Mouse (Mus musculus) midbrain, embryonic 14.5 days (tissue): Measurements from ENCODE around the gene Gpr152. TPM values are rescaled to one million over a fixed set of nuclear protein-coding genes. Genes with fewer than 3 reads are reported as not detected.

Experiments used
- ATAC-seq: fragments of 200-750 bp; cut with Nextera tagmentation; 2 replicates; pipeline ENCODE4 v1.8.0; 2017; ENCODE audit warnings: moderate number of reproducible peaks, moderate library complexity; ENCODE audit not compliant: low FRiP score, low TSS enrichment
- DNase-seq: peaks from one replicate; pipeline ENCODE4 v3.0.0-alpha.2; 2015
- H3K27ac ChIP-seq: fragments of 300-500 bp; sonication (generic); replicated peaks from 2 replicates; pipeline ENCODE4 v1.5.1; 2014; ENCODE audit warnings: mild to moderate bottlenecking, low read depth, low read length, moderate library complexity
- H3K27me3 ChIP-seq: fragments of 300-500 bp; sonication (generic); 2 replicates; pipeline ENCODE4 v1.6.1; 2014; ENCODE audit warnings: low read length, control low read depth, mixed read lengths; ENCODE audit not compliant: control insufficient read depth, insufficient read depth
- H3K36me3 ChIP-seq: fragments of 300-500 bp; sonication (generic); 2 replicates; pipeline ENCODE4 v1.6.1; 2014; ENCODE audit warnings: low read length, control low read depth; ENCODE audit not compliant: control insufficient read depth, insufficient read depth
- H3K4me1 ChIP-seq: fragments of 300-500 bp; sonication (generic); 2 replicates; pipeline ENCODE4 v1.6.1; 2014; ENCODE audit warnings: mild to moderate bottlenecking, antibody characterized with exemption, low read length, control low read depth; ENCODE audit not compliant: control insufficient read depth, insufficient read depth
- H3K4me2 ChIP-seq: fragments of 300-500 bp; sonication (generic); 2 replicates; pipeline ENCODE4 v1.6.1; 2014; ENCODE audit warnings: mild to moderate bottlenecking, low read length, moderate library complexity
- H3K4me3 ChIP-seq: fragments of 300-500 bp; sonication (generic); replicated peaks from 2 replicates; pipeline ENCODE4 v1.5.1; 2014; ENCODE audit warnings: low read depth, low read length
- H3K9ac ChIP-seq: fragments of 300-500 bp; sonication (generic); replicated peaks from 2 replicates; pipeline ENCODE4 v1.6.1; 2014; ENCODE audit warnings: mild to moderate bottlenecking, low read length, moderate library complexity
- H3K9me3 ChIP-seq: fragments of 300-500 bp; sonication (generic); 2 replicates; pipeline ENCODE4 v1.6.1; 2016; ENCODE audit warnings: low read length, control low read depth, mixed read lengths; ENCODE audit not compliant: control insufficient read depth
- WGBS: fragments of 180-500 bp; shearing (Covaris S2); extraction: QIAGEN DNeasy Blood & Tissue Kit; methylation state at CpG from one replicate; pipeline ENCODE4 v1.1.7; 2014; 5-methylcytosine and 5-hydroxymethylcytosine counted together
- polyA plus RNA-seq: library from polyadenylated mRNA; unstranded; fragments of >200 nt; fragmentation: Nextera tagmentation; extraction: Ambion mirVana; gene quantifications from 2 replicates; pipeline ENCODE4 v1.2.1, GENCODE M21; 2014

Gpr152 gene
- polyA plus RNA-seq, 1 experiment from 2014 or later = not detected

- H3K9ac ChIP-seq = no peak overlapping the region
- DNase-seq (no peak), ATAC-seq (no peak)
- 94% methylated on average over 18 of the region's 18 CpGs for WGBS
- H3K27me3 ChIP-seq = no peaks in the 10 kb centered on the region
- H3K9me3 ChIP-seq = no peaks in the 10 kb centered on the region
- H3K27ac ChIP-seq = no peak overlapping the region
- no peak overlapping the region for H3K4me2 ChIP-seq
- H3K36me3 ChIP-seq = peaks cover 38% of the 10 kb centered on the region
- peaks cover 26% of the 10 kb centered on the region for H3K4me1 ChIP-seq
- H3K4me3 ChIP-seq = no peak overlapping the region
These were observed 36.3 kb upstream of the Gpr152 start for GRCm38 (mm10) chr19:4103294-4103693.

- 84% methylated on average over 3 of the region's 3 CpGs for WGBS
- no peak overlapping the region for H3K27ac ChIP-seq
- no peak overlapping the region for H3K9ac ChIP-seq
- H3K4me2 ChIP-seq = no peak overlapping the region
- no peak overlapping the region for H3K4me3 ChIP-seq
- no peaks in the 10 kb centered on the region for H3K27me3 ChIP-seq
- peaks cover 26% of the 10 kb centered on the region for H3K4me1 ChIP-seq
- peaks cover 42% of the 10 kb centered on the region for H3K36me3 ChIP-seq
- ATAC-seq (no peak), DNase-seq (no peak)
- H3K9me3 ChIP-seq = no peaks in the 10 kb centered on the region
These were observed 35.8 kb upstream of the Gpr152 start for GRCm38 (mm10) chr19:4103792-4104191.

- Histone ChIP-seq H3K4me3 (no peak overlapping the region), H3K9ac (no peak overlapping the region), H3K36me3 (peaks cover 50% of the 10 kb centered on the region), H3K27ac (no peak overlapping the region), H3K9me3 (no peaks in the 10 kb centered on the region), H3K4me1 (peaks cover 17% of the 10 kb centered on the region), H3K4me2 (no peak overlapping the region), H3K27me3 (no peaks in the 10 kb centered on the region)
- DNase-seq (no peak), ATAC-seq (no peak)
- WGBS = 94% methylated on average over 16 of the region's 16 CpGs
These were observed 34.9 kb upstream of the Gpr152 start for GRCm38 (mm10) chr19:4104675-4105194.

- H3K36me3 ChIP-seq = peaks cover 68% of the 10 kb centered on the region
- ATAC-seq (no peak), DNase-seq (no peak)
These were observed 32.9 kb upstream of the Gpr152 start for GRCm38 (mm10) chr19:4106654-4107053.

GRCm38 (mm10) chr19:4108535-4108934 lies 31.1 kb upstream of the Gpr152 start:
- Histone ChIP-seq H3K27ac (no peak overlapping the region), H3K36me3 (peaks cover 76% of the 10 kb centered on the region), H3K4me2 (no peak overlapping the region), H3K9me3 (no peaks in the 10 kb centered on the region), H3K4me1 (no peaks in the 10 kb centered on the region), H3K4me3 (no peak overlapping the region), H3K9ac (no peak overlapping the region), H3K27me3 (no peaks in the 10 kb centered on the region)
- no peak for ATAC-seq
- DNase-seq = no peak
- WGBS = 89% methylated on average over 9 of the region's 9 CpGs

More at GRCm38 (mm10) chr19:4106654-4107053, 32.9 kb upstream of the Gpr152 start:
- no peaks in the 10 kb centered on the region for H3K27me3 ChIP-seq
- H3K27ac ChIP-seq = no peak overlapping the region
- no peak overlapping the region for H3K4me2 ChIP-seq
- H3K9ac ChIP-seq = no peak overlapping the region
- WGBS = 95% methylated on average over 14 of the region's 14 CpGs
- peaks cover 7% of the 10 kb centered on the region for H3K4me1 ChIP-seq
- H3K4me3 ChIP-seq = no peak overlapping the region
- no peaks in the 10 kb centered on the region for H3K9me3 ChIP-seq

GRCm38 (mm10) chr19:4112063-4112960 lies 27.3 kb upstream of the Gpr152 start:
- Histone ChIP-seq H3K4me2 (no peak overlapping the region), H3K4me3 (no peak overlapping the region), H3K36me3 (peaks cover 85% of the 10 kb centered on the region), H3K27me3 (no peaks in the 10 kb centered on the region), H3K9me3 (no peaks in the 10 kb centered on the region), H3K27ac (no peak overlapping the region), H3K9ac (no peak overlapping the region), H3K4me1 (no peaks in the 10 kb centered on the region)
- DNase-seq = no peak
- 93% methylated on average over 26 of the region's 26 CpGs for WGBS
- no peak for ATAC-seq

- ATAC-seq (no peak), DNase-seq (peak; percentile 23)
- H3K9ac ChIP-seq = no peak overlapping the region
- H3K4me2 ChIP-seq = no peak overlapping the region
- 87% methylated on average over 13 of the region's 13 CpGs for WGBS
- peaks cover 87% of the 10 kb centered on the region for H3K36me3 ChIP-seq
- no peaks in the 10 kb centered on the region for H3K27me3 ChIP-seq
- no peak overlapping the region for H3K27ac ChIP-seq
- H3K4me3 ChIP-seq = no peak overlapping the region
- no peaks in the 10 kb centered on the region for H3K9me3 ChIP-seq
- no peaks in the 10 kb centered on the region for H3K4me1 ChIP-seq
These were observed 26.3 kb upstream of the Gpr152 start for GRCm38 (mm10) chr19:4113186-4113805.

GRCm38 (mm10) chr19:4113806-4114230 lies 25.8 kb upstream of the Gpr152 start:
- no peak overlapping the region for H3K27ac ChIP-seq
- H3K4me1 ChIP-seq = no peaks in the 10 kb centered on the region
- H3K9ac ChIP-seq = no peak overlapping the region
- DNase-seq (no peak), ATAC-seq (no peak)
- no peak overlapping the region for H3K4me2 ChIP-seq
- peaks cover 83% of the 10 kb centered on the region for H3K36me3 ChIP-seq
- H3K27me3 ChIP-seq = no peaks in the 10 kb centered on the region
- H3K4me3 ChIP-seq = no peak overlapping the region
- H3K9me3 ChIP-seq = no peaks in the 10 kb centered on the region
- WGBS = 77% methylated on average over 5 of the region's 5 CpGs
